Mouse (Mus musculus): ENCODE data around the gene 9130213A22Rik.

The 9130213A22Rik gene

GRCm38 (mm10) chr11:69074776-69075069 lies 47.7 kb downstream of the 9130213A22Rik start:
- DNase-seq (ENCODE audit: low read depth, low spot score), result no peak

- DNase-seq (ENCODE audit: low read depth, low spot score), result no peak
Observed at GRCm38 (mm10) chr11:69073951-69074775, 48.2 kb downstream of the 9130213A22Rik start.

GRCm38 (mm10) chr11:69073065-69073888 lies 49.1 kb downstream of the 9130213A22Rik start:
- peak; percentile 94 for DNase-seq (ENCODE audit: low read depth, low spot score)

GRCm38 (mm10) chr11:69072666-69073064 lies 49.7 kb downstream of the 9130213A22Rik start:
- no peak for DNase-seq (ENCODE audit: low read depth, low spot score)

GRCm38 (mm10) chr11:69072234-69072633 lies 50.2 kb downstream of the 9130213A22Rik start:
- no peak for DNase-seq (ENCODE audit: low read depth, low spot score)

GRCm38 (mm10) chr11:69071262-69071661 lies 51.1 kb downstream of the 9130213A22Rik start:
- no peak for DNase-seq (ENCODE audit: low read depth, low spot score)

- DNase-seq (ENCODE audit: low read depth, low spot score), result peak; percentile 97
Observed at GRCm38 (mm10) chr11:69070590-69071222, 51.7 kb downstream of the 9130213A22Rik start, which contains the start of gene Tmem107. TSS of gene Tmem107 (plus strand) at chr11:69070806.

- no peak for DNase-seq (ENCODE audit: low read depth, low spot score)
Observed at GRCm38 (mm10) chr11:69070093-69070492, 52.3 kb downstream of the 9130213A22Rik start.

Measured in mesoderm, embryonic 11.5 days (tissue).